Mouse (Mus musculus) lung, postnatal 36 days (tissue): ENCODE results near the gene Gng2.

ENCODE experiments used
- DNase-seq: peaks from one replicate; pipeline ENCODE4 v3.0.0; 2022; ENCODE audit warnings: mixed read lengths

The Gng2 gene

DNA sequence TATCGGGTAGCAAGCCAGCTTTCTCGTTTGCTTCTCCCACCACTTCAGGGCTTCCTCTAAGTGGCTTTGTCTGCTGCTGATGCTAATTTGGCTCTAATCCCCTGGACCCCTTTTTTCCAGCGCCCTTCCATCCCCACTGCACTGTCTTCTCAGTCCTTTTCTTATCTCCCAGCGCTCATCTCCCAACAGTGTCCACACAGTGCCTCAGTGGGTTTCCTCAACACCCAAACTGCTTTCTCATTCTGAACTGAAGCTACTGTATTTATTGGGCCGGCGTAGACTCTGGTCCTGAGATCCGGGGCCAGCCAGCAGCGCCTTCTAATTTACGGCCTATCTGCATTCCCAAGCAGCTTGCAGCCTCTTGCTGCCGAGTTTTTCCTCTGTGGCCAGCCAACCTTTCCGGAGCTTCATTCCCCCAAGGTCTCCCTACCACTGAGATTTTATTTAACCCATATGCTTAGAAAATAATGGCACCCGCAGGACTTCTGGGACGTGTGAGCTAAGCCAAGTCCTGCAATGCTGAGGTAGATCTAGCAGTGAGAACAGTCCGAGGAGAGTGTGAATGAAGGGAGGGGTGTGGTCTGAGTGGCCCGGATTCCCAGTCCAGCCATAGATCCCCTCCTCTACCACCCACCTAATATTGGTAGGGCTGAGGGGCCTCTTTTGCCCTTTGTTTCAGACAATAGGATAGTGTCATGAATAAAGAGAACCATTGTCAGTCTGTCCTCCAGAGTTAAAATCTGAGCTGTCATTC, at the start of gene Gng2:
Gene Gng2, minus strand, starts transcription at position 357 of the 754 bp plus-strand sequence.
- DNase-seq = no peak

DNA sequence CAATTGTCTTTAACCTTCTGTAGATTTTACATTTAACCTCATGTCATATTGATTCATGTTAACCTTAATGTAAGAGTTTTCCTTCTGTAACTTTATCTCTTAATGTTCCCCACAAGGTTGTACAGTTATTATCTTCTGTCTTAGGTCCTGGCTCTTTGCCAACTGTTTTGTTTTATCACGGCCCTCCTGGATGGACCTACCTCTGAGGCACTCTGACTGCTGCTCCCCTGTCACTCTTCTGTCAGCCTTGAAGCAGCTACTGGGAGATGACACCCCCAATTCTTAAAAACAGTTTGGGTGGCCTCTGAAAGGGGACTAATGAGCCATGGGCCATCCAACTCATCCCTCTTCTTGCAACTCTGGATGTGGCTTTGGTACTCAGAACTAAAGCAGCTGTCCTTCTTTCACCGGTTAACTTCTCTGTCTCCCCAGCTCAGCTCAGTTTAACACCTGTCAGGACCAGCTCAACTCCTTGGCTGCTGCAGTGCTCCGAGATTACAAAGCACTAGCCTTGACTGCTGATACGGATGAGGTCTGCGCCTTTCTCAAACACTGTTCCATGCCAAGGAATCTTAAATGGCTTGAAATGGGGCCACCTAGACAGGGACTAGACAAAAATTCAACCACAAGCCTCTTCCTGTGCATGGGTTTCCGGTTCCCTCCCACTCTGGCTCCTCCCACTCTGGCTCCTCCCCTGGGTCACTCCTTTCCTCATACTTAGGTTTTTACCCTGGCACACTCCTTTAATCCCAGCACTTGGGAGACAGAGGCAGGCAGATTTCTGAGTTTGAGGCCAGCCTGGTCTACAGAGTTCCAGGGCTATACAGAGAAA, 47.7 kb upstream of the Gng2 start:
- peak; percentile 31 for DNase-seq

DNA sequence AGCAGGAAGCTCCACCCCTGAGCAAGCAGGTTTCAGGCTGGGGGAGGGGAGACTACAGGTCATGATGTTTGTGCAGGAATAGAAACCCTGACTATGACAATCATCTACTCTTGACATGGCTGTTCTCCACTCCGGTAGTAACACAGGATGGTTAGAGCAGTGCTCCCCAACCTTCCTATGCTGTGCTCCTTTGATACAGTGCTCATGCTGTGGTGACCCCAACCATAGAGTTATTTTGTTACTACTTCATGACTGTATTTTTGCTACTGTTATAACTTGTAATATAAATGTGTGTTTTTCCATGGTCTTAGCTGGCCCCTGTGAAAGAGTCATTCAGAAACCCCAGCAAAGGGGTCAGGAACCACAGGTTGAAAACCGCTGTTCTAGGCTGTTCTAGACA, 46.5 kb upstream of the Gng2 start:
- DNase-seq = no peak

DNA sequence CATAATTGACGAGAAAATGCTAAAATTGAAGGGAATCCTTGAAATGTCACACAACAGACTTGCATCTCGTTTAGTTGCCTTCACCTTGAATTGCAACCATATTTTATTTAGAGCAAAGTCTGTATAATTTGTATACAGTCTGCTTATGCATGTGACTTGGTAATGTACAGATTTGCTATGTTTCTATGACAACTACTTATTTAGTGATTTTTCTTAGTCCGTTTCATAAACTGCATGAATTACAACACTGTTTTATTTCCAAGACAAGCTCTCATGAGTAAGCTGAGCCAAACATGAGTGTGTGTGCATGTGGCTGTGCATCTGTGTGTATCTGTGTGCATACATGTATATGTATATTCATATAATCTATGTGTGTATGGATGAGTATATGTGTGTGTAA, 42.1 kb upstream of the Gng2 start:
- DNase-seq = no peak

DNA sequence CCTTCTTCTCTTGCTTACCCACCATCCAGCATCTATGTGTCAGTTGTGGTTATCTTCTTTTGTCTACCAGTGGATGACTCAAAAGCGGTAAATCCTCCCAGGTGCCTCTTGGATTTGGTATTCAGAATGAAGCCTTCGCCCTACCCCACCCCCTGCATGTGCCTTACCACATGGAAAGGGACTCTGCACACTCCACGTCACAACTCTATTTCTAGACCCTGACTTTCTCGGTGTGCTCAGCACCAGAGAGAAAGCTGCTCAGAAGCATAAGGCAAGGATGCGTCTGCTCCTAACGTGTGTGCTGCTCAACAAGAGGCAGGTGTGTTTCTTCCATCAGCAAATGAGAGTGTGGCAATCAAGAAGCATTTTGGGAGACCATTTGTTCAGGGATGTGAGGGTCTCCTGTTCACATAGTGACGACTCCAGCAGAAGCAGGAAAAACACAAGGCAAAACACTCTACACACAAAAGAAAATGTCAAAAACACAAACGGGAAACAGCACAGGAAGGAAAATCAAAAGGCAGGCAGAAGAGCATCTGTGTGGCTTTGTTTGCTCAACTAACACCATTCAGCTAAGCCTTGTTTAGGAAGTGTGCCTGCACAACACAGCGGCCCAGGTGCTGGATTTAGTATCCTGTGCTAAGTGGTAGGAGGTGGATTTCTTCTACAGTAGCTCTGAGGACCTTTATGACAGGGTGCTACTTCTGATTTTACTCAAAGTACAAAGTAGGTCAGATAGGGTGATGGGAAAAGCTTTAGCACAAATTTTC, 35.3 kb upstream of the Gng2 start:
- DNase-seq = no peak

DNA sequence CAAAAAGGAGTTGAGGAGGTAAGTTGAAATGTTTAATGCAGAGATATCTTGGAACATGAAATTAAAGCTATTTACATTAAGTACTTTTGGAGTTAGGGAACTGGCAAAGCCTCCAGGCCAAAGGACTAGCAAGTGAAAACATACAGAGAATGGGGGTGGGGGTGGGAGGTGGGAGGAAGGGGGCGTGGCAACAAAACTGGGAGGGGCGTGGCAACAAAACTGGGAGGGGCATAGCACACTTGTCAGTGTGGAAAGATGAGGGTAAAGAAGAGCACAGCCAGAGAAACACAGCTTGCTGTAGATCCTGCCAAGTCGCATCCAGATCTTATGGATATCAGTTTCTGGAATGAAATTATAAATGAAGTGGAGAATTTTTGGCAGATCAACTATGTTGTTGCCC, 30.0 kb upstream of the Gng2 start:
- DNase-seq = no peak

DNA sequence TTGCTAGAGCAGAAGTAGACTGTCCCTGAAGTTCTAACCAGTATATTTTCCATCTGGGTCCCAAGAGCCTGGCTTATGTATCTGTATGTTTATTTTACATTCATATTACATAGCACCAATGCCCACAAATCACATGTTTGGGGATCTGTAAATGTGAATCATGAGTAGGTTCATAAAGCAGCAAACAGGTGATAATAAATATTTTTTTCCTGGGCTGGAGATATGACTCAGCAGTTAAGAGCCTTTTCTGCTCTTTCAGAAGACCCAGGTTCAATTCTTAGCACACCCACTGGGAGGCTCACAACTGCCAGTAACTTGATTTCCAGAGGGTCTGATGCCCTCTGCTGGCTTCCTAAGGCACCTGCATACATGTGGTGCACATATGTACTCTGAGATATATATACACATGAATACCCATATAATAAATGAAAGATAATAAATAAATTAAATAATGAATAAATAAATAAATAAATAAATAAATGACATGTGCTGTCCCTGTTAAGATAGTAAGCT, 27.4 kb upstream of the Gng2 start:
- DNase-seq = no peak

DNA sequence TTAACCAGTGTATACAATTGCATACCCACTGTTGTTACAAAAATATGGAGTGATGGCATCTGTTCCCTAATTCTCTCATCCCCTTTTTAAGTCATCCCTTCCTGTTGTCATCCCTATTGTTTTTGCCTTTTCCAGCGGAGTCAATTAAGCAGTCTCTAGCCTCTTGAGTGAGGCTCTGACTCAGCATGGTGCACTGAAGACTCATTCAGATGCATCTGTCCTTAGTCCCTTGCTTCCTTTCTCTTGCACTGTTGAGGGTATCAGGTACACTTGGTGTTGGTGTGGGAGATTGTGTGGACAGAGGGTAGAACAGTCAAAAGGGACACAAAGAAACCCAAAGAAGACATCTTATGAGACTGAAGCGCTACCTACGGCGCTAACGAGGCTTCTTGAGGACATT, 19.4 kb upstream of the Gng2 start:
- DNase-seq = no peak

DNA sequence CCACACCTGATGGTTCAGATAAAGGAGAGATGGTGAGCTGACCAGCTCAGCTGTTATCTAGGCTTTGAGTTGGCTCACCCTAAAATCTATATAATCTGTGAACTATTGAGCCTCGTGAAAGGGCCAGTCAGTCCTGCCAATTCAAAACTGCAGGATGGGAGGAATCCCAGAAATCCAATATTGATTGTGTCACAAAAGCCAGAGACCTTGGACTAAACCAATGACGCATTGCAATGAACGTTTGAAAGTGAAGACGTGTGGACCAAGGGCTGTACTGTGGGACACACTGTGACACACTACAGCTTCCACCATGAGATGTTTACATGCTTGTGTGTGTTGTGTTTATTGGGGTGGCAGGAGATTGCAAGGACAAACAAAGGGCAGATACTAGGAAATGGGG, 18.5 kb upstream of the Gng2 start:
- no peak for DNase-seq

DNA sequence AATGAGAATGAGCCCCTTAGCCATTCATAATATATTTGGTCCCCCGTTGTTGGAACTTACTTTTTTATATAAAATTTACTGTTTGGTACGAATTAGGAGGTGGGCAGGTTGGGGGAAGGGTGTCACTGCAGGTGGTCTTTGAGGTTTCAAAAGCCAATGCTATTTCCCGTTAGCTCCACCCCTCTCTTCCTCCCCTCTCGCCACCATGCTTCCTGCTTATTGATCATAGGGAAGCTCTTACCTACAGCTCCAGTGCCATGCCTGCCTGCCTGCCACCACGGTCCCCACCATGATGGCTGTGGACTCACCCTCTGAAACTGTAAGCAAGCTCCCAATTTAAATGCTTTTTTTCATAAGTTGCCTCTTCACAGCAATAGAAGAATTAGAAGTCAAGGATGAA, 16.6 kb upstream of the Gng2 start:
- DNase-seq = no peak

DNA sequence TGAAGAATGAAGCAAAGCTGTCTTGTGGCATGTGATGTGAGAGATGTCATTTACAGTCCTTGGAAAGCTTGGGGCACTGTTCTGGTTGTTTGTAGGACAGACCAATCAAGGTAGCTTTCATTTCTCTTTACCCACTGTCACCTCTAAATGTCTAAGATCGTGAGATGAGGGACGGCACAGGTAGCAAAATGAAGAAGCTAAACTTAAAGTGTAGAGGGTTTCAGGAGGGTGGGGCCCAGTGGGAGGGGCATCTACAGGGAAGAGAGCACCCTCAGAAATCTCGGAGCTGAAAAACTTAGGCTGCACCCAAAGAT, 16.1 kb upstream of the Gng2 start:
- DNase-seq = no peak

DNA sequence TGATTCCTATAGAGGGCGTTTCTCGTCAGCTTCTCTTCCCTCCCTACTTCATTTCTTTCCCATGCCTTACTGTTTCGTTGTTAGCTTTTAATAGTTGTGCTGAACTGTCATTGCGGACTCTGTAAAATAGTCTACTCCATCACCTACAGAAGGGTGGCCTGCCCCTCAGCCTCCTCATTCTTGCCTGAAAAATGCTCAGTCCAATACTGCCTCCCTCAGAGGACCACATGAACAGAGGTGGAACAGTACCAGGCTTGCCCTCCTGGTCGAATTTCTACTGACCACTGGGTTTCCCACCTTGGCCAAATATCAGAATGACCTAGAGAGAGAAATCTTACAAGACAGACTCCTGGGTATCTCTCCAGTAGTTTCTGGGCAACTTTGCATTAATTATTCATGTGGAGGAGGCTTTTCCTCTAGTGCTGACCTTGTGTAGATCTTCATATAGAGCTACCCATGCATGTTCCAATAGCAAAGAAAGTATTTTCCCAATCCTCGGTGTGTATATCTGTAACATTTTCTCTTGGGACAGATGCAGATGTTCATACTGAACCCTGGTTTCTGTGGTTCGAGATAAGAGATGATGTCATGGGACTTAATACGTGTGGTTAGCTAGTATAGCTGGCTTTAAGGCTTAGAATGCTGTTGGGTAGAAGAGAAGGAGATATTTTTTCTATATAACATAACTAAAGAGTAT, 15.6 kb upstream of the Gng2 start:
- no peak for DNase-seq

DNA sequence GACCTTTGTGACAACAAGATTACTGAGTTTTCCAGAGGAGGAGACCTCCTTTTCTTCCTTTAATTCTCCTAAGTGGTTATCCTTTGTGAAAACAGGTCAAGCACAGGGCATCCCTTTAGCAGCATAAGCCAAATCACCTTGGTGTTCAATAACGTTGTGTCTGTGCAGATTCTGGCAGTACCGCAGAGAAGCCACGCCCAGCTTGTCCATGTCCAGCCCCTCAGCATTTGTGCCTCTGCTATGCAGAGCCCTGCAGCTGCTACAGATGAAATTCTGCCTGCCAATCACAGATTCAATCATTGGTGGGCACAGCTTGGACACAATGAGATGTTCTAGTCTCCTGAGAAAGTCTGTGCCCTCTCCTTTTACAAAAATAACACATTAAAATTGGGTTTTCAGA, 14.4 kb upstream of the Gng2 start:
- DNase-seq = no peak

DNA sequence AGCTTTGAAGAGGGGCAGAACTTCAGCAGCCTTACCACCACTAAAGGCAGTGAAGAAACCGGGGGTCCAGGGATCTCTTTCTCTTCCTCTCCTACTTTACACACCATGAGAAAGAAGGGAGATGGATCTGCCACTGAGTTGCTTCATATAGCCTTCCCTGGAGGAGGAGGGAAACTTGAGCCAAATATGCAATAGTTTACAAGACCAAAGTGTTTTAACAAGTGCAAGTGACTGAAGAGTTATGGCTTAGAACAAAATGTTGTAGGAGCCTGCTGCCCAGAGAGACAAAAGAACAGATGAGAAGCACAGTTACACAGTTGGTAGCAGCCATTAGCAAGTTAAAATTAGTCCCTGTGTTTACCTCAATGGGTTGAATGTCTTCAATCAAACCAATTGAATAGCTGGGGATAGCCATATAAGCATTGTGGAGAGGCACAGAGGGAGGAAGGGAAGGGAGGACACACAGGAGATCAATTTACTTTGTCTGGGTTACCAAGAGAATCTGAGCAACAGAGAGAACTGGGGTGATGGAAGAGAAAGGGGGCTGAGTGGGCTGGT, 13.1 kb upstream of the Gng2 start:
- no peak for DNase-seq

DNA sequence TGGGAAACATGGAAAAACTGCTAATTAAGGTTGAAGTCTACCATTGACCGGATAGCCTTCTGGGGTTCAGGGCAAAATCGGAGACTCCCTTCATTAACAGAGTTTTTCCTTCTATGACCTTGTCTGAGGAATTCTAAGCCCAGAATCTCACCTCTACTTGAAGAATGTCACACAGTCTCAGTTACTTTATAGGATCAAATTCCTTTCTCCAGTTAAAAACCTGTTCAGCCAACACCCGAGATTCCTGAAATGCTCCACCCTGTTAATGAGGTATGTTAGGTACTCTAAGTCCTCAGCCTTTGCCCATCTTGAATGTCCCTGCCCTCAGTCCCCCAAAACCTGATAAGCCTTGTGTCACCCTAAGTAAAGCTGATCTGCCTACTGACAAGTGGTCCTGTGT, 11.0 kb upstream of the Gng2 start:
- no peak for DNase-seq

DNA sequence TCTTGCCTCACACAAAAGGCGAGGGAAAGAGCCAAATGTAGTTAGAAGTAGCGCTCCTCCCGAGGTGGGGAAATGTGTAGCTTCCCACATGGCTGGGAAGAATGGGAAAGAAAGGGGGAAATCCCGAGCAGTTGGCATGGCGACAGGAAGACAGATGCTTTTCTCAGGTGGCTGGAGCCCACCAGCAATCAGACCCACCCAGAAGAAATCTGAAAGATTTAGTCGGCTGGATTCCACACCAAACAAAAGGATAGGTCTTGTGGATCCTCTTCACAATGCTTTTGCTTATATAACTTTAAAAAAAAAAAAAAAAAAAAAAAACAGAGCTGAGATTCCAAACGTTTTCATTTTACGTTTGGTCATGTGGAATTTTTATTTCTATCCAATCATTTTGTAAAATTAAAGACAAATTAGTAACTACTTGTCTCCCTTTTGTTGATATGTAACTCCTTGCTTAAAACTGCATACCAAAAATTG, 10.0 kb upstream of the Gng2 start:
- DNase-seq = no peak

DNA sequence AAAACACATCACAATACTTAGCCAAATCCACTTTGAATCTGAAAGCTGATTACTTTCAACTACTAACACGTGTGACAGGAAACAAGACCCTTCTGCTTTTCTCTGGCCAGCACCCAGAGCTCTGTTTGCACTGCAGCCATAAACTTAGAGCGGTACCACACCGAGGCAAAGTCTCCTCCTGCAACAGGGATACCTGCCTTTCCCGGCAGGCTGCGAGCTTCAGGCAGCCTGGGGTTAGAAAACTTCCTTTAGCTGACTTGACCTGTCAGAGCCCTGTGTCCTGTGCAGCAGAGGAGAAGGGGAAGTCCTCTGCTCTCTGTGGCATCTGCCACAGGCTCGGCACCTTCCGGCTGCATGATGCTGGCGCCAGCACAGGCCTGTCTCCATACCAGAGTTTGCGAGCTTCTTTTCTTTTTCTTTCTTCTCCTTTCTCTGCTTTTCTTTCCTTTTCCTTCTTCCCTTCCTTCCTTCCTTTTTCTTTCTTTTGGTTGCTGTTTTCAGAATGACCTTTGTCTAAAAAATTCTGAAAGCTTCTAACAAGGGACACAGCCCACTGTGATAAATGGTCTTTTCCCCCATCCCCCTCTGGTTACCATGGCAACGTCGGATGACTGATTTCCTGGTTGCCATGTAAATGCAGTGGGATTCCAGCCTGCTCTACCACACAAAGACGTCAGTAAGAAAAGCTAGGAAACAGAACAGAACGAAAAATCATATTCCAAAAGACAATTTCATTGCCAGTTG, 9.4 kb upstream of the Gng2 start:
- DNase-seq = peak; percentile 74

DNA sequence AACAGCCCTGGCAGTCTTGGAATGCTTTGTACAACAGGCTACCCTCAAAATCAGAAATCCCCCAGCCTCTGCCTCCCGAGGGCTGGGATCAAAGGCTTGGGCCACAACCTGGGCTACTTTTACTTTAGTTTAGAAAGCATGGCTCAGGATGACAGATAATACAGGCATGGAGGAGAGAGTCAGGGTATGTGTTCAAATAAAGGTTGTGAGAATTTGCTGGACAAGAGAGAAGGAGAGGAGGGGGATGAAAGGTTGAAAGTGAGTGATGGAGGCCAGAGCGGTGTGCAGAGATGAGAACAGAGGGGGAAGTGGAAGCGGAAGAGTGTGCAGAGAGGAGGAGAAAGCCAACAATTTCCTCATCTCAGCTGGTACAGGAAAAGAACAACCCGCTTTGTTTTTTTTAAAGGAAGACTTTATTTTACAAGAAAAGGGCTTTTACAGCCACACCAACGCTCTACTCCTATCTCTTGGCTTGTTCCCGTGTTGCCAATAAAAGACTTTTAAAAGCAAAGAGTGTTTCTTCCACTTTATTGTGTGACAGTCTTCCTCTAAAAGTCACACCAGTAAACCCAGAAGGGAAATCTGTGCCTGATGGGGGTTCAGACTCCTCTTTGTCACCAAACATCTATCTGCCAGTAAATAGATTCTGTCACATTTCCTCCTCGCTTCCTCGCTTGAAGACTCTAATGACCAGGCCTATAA, 8.6 kb upstream of the Gng2 start:
- DNase-seq = no peak

DNA sequence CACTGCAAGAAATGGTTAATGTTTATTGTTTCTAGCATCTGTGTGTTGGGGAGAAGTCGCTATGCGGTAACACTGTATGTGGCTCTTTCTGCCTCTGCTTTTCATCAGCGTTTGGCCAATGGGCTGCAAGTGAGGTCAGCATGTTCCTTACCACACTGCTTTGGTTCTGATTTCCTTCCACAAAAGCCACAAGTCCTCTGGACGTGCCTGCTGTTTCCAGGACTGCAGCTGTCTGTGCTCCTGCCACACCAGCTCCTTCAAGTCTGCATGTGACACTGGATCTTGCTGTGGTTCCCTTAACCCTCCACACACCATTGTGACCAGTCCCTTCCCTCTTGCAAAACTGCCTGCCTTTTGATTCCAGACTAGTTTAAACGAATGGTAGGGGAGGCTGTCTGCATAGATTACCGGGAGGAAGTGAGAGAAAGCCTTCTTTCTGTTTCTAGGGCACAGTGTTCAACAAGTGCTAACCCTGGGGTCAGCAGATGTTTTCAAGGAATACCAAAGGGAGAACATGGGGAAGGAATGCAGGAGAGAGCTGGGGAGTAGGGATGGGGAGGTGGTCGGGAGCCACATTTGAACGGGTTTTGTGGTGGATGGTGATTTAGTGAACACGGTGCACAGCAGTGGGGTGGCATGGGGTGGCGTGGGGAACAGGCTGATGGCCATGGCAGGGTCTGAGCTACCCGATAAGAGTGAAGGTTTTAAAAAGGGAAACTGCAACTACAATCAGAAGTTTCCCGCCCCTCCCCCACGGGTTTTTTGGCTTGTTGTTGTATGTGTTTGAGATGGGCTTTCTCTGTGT, 7.9 kb upstream of the Gng2 start:
- peak; percentile 81 for DNase-seq
